Mouse (Mus musculus): ENCODE data around the gene Slc4a11. TPM values are rescaled to one million over a fixed set of nuclear protein-coding genes. Genes with fewer than 3 reads are reported as not detected.

The Slc4a11 gene
- 3.7 and 4.0 TPM in 2 replicates for polyA plus RNA-seq (2012; rRNA removed)

- TF ChIP-seq CTCF (IDR thresholded peaks at IDR 0.05; ENCODE audit: extremely low read depth, insufficient read depth, insufficient read length, insufficient replicate concordance) (no peak), POLR2A (IDR thresholded peaks at IDR 0.05; ENCODE audit: low read depth, low read length) (no peak)
- H3K4me1 ChIP-seq (ENCODE audit: control insufficient read depth, insufficient read depth, insufficient read length) = peaks cover 2% of the 10 kb centered on the region
- peak; percentile 17 to 79 for DNase-seq (ENCODE audit: low read depth in 1 of 2, low spot score in 2 of 2)
- no peaks in the 10 kb centered on the region for H3K36me3 ChIP-seq (ENCODE audit: control insufficient read depth, insufficient read depth, low read length)
- WGBS = under 1% methylated on average over 62 of the region's 65 CpGs
- peak within 1 kb of the TSS; percentile 62 for H3K4me3 ChIP-seq (ENCODE audit: extremely low read depth, insufficient read depth, insufficient read length)
- no peak within 1 kb of the TSS for H3K27ac ChIP-seq (ENCODE audit: insufficient read depth, low read length)
- H3K27me3 ChIP-seq (ENCODE audit: control insufficient read depth, insufficient read depth, low read length) = no peaks in the 10 kb centered on the region; the same call in 1 of the 2 replicates
Observed at GRCm38 (mm10) chr2:130697153-130697810, at the start of gene Slc4a11. Gene Slc4a11 (minus strand): TSS chr2:130697519.

GRCm38 (mm10) chr2:130743576-130743975 is 46.3 kb upstream of the Slc4a11 start:
- Histone ChIP-seq H3K4me1 (ENCODE audit: control insufficient read depth, insufficient read depth, insufficient read length) (no peaks in the 10 kb centered on the region), H3K36me3 (ENCODE audit: control insufficient read depth, insufficient read depth, low read length) (peaks cover 10% of the 10 kb centered on the region), H3K27ac (ENCODE audit: insufficient read depth, low read length) (no peak overlapping the region), H3K4me3 (ENCODE audit: extremely low read depth, insufficient read depth, insufficient read length) (no peak overlapping the region), H3K27me3 (ENCODE audit: control insufficient read depth, insufficient read depth, low read length) (no peaks in the 10 kb centered on the region)
- DNase-seq (ENCODE audit: low read depth in 1 of 2, low spot score in 2 of 2) = no peak
- WGBS = 85% methylated on average over 1 of the region's 1 CpGs
- TF ChIP-seq CTCF (IDR thresholded peaks at IDR 0.05; ENCODE audit: extremely low read depth, insufficient read depth, insufficient read length, insufficient replicate concordance) (no peak), POLR2A (IDR thresholded peaks at IDR 0.05; ENCODE audit: low read depth, low read length) (no peak)

DNA sequence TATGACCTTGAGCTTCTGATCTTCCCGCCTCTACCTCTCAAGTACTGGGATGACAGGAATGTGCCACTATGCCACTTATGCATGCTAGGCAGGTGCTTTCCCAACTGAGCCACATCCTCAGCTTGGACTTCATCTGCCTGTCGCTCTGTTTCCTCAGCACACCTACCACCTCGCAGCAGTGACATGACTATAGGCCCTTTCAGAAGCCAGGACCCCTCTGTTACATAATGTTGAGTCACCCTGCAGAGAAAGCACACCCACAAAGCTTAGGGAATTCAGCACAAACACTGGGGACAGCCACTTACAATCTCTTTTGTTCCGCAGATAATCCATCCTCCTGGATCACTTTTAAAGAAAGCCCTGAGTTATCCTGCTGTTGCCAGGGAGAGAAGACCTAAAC is 42.8 kb upstream of the Slc4a11 start:
- DNase-seq (ENCODE audit: low read depth in 1 of 2, low spot score in 2 of 2) = no peak
- Histone ChIP-seq H3K4me3 (ENCODE audit: extremely low read depth, insufficient read depth, insufficient read length) (no peak overlapping the region), H3K27ac (ENCODE audit: insufficient read depth, low read length) (no peak overlapping the region), H3K4me1 (ENCODE audit: control insufficient read depth, insufficient read depth, insufficient read length) (no peaks in the 10 kb centered on the region), H3K36me3 (ENCODE audit: control insufficient read depth, insufficient read depth, low read length) (no peaks in the 10 kb centered on the region), H3K27me3 (ENCODE audit: control insufficient read depth, insufficient read depth, low read length) (no peaks in the 10 kb centered on the region)
- no peak for TF ChIP-seq POLR2A (IDR thresholded peaks at IDR 0.05; ENCODE audit: low read depth, low read length)
- no peak for TF ChIP-seq CTCF (IDR thresholded peaks at IDR 0.05; ENCODE audit: extremely low read depth, insufficient read depth, insufficient read length, insufficient replicate concordance)
- WGBS = 92% methylated on average over 4 of the region's 4 CpGs

GRCm38 (mm10) chr2:130738019-130738418 is 40.7 kb upstream of the Slc4a11 start:
- 85% methylated on average over 6 of the region's 6 CpGs for WGBS
- no peaks in the 10 kb centered on the region for H3K36me3 ChIP-seq (ENCODE audit: control insufficient read depth, insufficient read depth, low read length)
- no peak overlapping the region for H3K4me3 ChIP-seq (ENCODE audit: extremely low read depth, insufficient read depth, insufficient read length)
- H3K27ac ChIP-seq (ENCODE audit: insufficient read depth, low read length) = no peak overlapping the region
- no peaks in the 10 kb centered on the region for H3K4me1 ChIP-seq (ENCODE audit: control insufficient read depth, insufficient read depth, insufficient read length)
- TF ChIP-seq POLR2A (IDR thresholded peaks at IDR 0.05; ENCODE audit: low read depth, low read length) = no peak
- TF ChIP-seq CTCF (IDR thresholded peaks at IDR 0.05; ENCODE audit: extremely low read depth, insufficient read depth, insufficient read length, insufficient replicate concordance) = no peak
- no peak for DNase-seq (ENCODE audit: low read depth in 1 of 2, low spot score in 2 of 2)
- H3K27me3 ChIP-seq (ENCODE audit: control insufficient read depth, insufficient read depth, low read length) = no peaks in the 10 kb centered on the region

- no peaks in the 10 kb centered on the region for H3K27me3 ChIP-seq (ENCODE audit: control insufficient read depth, insufficient read depth, low read length)
- no peak overlapping the region for H3K4me3 ChIP-seq (ENCODE audit: extremely low read depth, insufficient read depth, insufficient read length)
- DNase-seq (ENCODE audit: low read depth in 1 of 2, low spot score in 2 of 2) = no peak
- H3K36me3 ChIP-seq (ENCODE audit: control insufficient read depth, insufficient read depth, low read length) = peaks cover 2% of the 10 kb centered on the region
- no peak for TF ChIP-seq CTCF (IDR thresholded peaks at IDR 0.05; ENCODE audit: extremely low read depth, insufficient read depth, insufficient read length, insufficient replicate concordance)
- no peak for TF ChIP-seq POLR2A (IDR thresholded peaks at IDR 0.05; ENCODE audit: low read depth, low read length)
- WGBS = 87% methylated on average over 5 of the region's 5 CpGs
- no peak overlapping the region for H3K27ac ChIP-seq (ENCODE audit: insufficient read depth, low read length)
- no peaks in the 10 kb centered on the region for H3K4me1 ChIP-seq (ENCODE audit: control insufficient read depth, insufficient read depth, insufficient read length)
Observed at GRCm38 (mm10) chr2:130735281-130735680, 38.0 kb upstream of the Slc4a11 start.

DNA sequence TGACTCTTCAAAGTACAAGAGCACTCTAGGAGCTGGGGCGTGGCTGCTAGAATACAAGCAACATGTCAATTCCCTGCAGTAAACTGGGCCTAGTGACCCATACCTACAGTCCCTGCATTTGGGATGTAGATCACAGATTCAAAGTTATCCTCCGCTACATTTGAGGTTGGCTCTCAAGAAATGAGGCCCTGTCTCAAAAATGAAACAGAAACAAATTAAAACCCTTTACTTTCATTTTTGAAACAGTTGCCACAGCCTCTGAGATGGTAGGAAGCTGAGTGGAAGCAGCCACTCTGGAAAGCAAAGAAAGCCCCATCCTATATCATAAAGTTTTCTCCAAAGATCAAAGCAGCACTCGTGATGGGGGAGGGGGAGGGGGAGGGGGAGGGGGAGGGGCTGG is 36.1 kb upstream of the Slc4a11 start:
- no peak for DNase-seq (ENCODE audit: low read depth in 1 of 2, low spot score in 2 of 2)
- TF ChIP-seq CTCF (IDR thresholded peaks at IDR 0.05; ENCODE audit: extremely low read depth, insufficient read depth, insufficient read length, insufficient replicate concordance) = no peak
- no peak for TF ChIP-seq POLR2A (IDR thresholded peaks at IDR 0.05; ENCODE audit: low read depth, low read length)
- Histone ChIP-seq H3K36me3 (ENCODE audit: control insufficient read depth, insufficient read depth, low read length) (peaks cover 5% of the 10 kb centered on the region), H3K4me3 (ENCODE audit: extremely low read depth, insufficient read depth, insufficient read length) (no peak overlapping the region), H3K27ac (ENCODE audit: insufficient read depth, low read length) (peak overlapping the region; percentile 8; the same call in 1 of the 2 replicates), H3K4me1 (ENCODE audit: control insufficient read depth, insufficient read depth, insufficient read length) (no peaks in the 10 kb centered on the region), H3K27me3 (ENCODE audit: control insufficient read depth, insufficient read depth, low read length) (no peaks in the 10 kb centered on the region)
- WGBS = 83% methylated on average over 2 of the region's 3 CpGs

- no peak for DNase-seq (ENCODE audit: low read depth in 1 of 2, low spot score in 2 of 2)
- no peaks in the 10 kb centered on the region for H3K27me3 ChIP-seq (ENCODE audit: control insufficient read depth, insufficient read depth, low read length)
- H3K4me3 ChIP-seq (ENCODE audit: extremely low read depth, insufficient read depth, insufficient read length) = no peak overlapping the region
- peaks cover 10% of the 10 kb centered on the region for H3K36me3 ChIP-seq (ENCODE audit: control insufficient read depth, insufficient read depth, low read length)
- TF ChIP-seq CTCF (IDR thresholded peaks at IDR 0.05; ENCODE audit: extremely low read depth, insufficient read depth, insufficient read length, insufficient replicate concordance) = no peak
- TF ChIP-seq POLR2A (IDR thresholded peaks at IDR 0.05; ENCODE audit: low read depth, low read length) = no peak
- H3K27ac ChIP-seq (ENCODE audit: insufficient read depth, low read length) = no peak overlapping the region
- 84% methylated on average over 5 of the region's 5 CpGs for WGBS
- H3K4me1 ChIP-seq (ENCODE audit: control insufficient read depth, insufficient read depth, insufficient read length) = no peaks in the 10 kb centered on the region
Observed at GRCm38 (mm10) chr2:130731855-130732254, 34.5 kb upstream of the Slc4a11 start.
